Mouse (Mus musculus): ENCODE data around the gene Fer.

Fer gene

GRCm38 (mm10) chr17:63974253-63974652 lies 111.4 kb downstream of the Fer start:
- no peak for DNase-seq (ENCODE audit: low read depth, low spot score)

- no peak for DNase-seq (ENCODE audit: low read depth, low spot score)
Observed at GRCm38 (mm10) chr17:63978794-63979571, 116.1 kb downstream of the Fer start.

- DNase-seq (ENCODE audit: low read depth, low spot score): no peak
Observed at GRCm38 (mm10) chr17:63980167-63980566, 117.3 kb downstream of the Fer start.

- no peak for DNase-seq (ENCODE audit: low read depth, low spot score)
Observed at GRCm38 (mm10) chr17:63988710-63989109, 125.8 kb downstream of the Fer start.

- no peak for DNase-seq (ENCODE audit: low read depth, low spot score)
Observed at GRCm38 (mm10) chr17:63991160-63991559, 128.3 kb downstream of the Fer start.

GRCm38 (mm10) chr17:63995921-63996320 lies 133.1 kb downstream of the Fer start:
- no peak for DNase-seq (ENCODE audit: low read depth, low spot score)

GRCm38 (mm10) chr17:63997643-63998042 lies 134.8 kb downstream of the Fer start:
- no peak for DNase-seq (ENCODE audit: low read depth, low spot score)

- DNase-seq (ENCODE audit: low read depth, low spot score): no peak
Observed at GRCm38 (mm10) chr17:64003444-64003843, 140.6 kb downstream of the Fer start.

- no peak for DNase-seq (ENCODE audit: low read depth, low spot score)
Observed at GRCm38 (mm10) chr17:64005575-64006249, 142.8 kb downstream of the Fer start.

GRCm38 (mm10) chr17:64016606-64017005 lies 153.7 kb downstream of the Fer start:
- no peak for DNase-seq (ENCODE audit: low read depth, low spot score)

- DNase-seq (ENCODE audit: low read depth, low spot score): no peak
Observed at GRCm38 (mm10) chr17:64018240-64018639, 155.4 kb downstream of the Fer start.

GRCm38 (mm10) chr17:64018870-64019269 lies 156.0 kb downstream of the Fer start:
- no peak for DNase-seq (ENCODE audit: low read depth, low spot score)

- no peak for DNase-seq (ENCODE audit: low read depth, low spot score)
Observed at GRCm38 (mm10) chr17:64019646-64020045, 156.8 kb downstream of the Fer start.

GRCm38 (mm10) chr17:64026485-64026884 lies 163.6 kb downstream of the Fer start:
- DNase-seq (ENCODE audit: low read depth, low spot score): no peak

GRCm38 (mm10) chr17:64041771-64042170 lies 178.9 kb downstream of the Fer start:
- DNase-seq (ENCODE audit: low read depth, low spot score): no peak

- DNase-seq (ENCODE audit: low read depth, low spot score): no peak
Observed at GRCm38 (mm10) chr17:64045326-64045725, 182.5 kb downstream of the Fer start.

GRCm38 (mm10) chr17:64046557-64046956 lies 183.7 kb downstream of the Fer start:
- no peak for DNase-seq (ENCODE audit: low read depth, low spot score)

GRCm38 (mm10) chr17:64050911-64051310 lies 188.0 kb downstream of the Fer start:
- DNase-seq (ENCODE audit: low read depth, low spot score): no peak

- no peak for DNase-seq (ENCODE audit: low read depth, low spot score)
Observed at GRCm38 (mm10) chr17:64053636-64054035, 190.8 kb downstream of the Fer start.

GRCm38 (mm10) chr17:64060529-64060928 lies 197.7 kb downstream of the Fer start:
- no peak for DNase-seq (ENCODE audit: low read depth, low spot score)

GRCm38 (mm10) chr17:64065243-64065642 lies 202.4 kb downstream of the Fer start:
- no peak for DNase-seq (ENCODE audit: low read depth, low spot score)

GRCm38 (mm10) chr17:64077392-64077791 lies 214.5 kb downstream of the Fer start:
- no peak for DNase-seq (ENCODE audit: low read depth, low spot score)

- DNase-seq (ENCODE audit: low read depth, low spot score): no peak
Observed at GRCm38 (mm10) chr17:64084751-64085150, 221.9 kb downstream of the Fer start.

Data from CD4-positive helper T cell, adult 2 months (primary cell).